Mouse (Mus musculus): ENCODE results near the gene Kcnt2. TPM values are rescaled to one million over a fixed set of nuclear protein-coding genes. Genes with fewer than 3 reads are reported as not detected.

The Kcnt2 gene
- polyA plus RNA-seq, 1 experiment from 2014 or later = 1.4 TPM

GRCm38 (mm10) chr1:140624918-140625317 is 379.0 kb downstream of the Kcnt2 start:
- H3K4me1 ChIP-seq (ENCODE audit: control insufficient read depth, insufficient read depth, low read length) = no peaks in the 10 kb centered on the region
- H3K27ac ChIP-seq (ENCODE audit: low read depth, low read length) = no peak overlapping the region
- no peak overlapping the region for H3K4me3 ChIP-seq (ENCODE audit: low read depth, low read length)
- no peaks in the 10 kb centered on the region for H3K36me3 ChIP-seq (ENCODE audit: control insufficient read depth, insufficient read depth, low read length)
- H3K9ac ChIP-seq (ENCODE audit: low read depth, low read length) = no peak overlapping the region
- H3K9me3 ChIP-seq (replicated peaks; ENCODE audit: control insufficient read depth, low read length) = no peaks in the 10 kb centered on the region
- no peak for ATAC-seq (replicated peaks; ENCODE audit: insufficient number of reproducible peaks, low FRiP score, low TSS enrichment)
- no peaks in the 10 kb centered on the region for H3K27me3 ChIP-seq (ENCODE audit: control insufficient read depth, insufficient read depth, low read length)
- no peak overlapping the region for H3K4me2 ChIP-seq

GRCm38 (mm10) chr1:140659607-140660340 is 413.8 kb downstream of the Kcnt2 start:
- Histone ChIP-seq H3K4me1 (ENCODE audit: control insufficient read depth, insufficient read depth, low read length) (no peaks in the 10 kb centered on the region), H3K27me3 (ENCODE audit: control insufficient read depth, insufficient read depth, low read length) (no peaks in the 10 kb centered on the region), H3K36me3 (ENCODE audit: control insufficient read depth, insufficient read depth, low read length) (no peaks in the 10 kb centered on the region), H3K4me3 (ENCODE audit: low read depth, low read length) (no peak overlapping the region), H3K27ac (ENCODE audit: low read depth, low read length) (no peak overlapping the region), H3K4me2 (no peak overlapping the region), H3K9ac (ENCODE audit: low read depth, low read length) (no peak overlapping the region), H3K9me3 (replicated peaks; ENCODE audit: control insufficient read depth, low read length) (no peaks in the 10 kb centered on the region)
- no peak for ATAC-seq (replicated peaks; ENCODE audit: insufficient number of reproducible peaks, low FRiP score, low TSS enrichment)
- 64% methylated on average over 3 of the region's 3 CpGs for WGBS (ENCODE audit: insufficient replicate concordance)

GRCm38 (mm10) chr1:140660751-140661403 is 414.9 kb downstream of the Kcnt2 start:
- Histone ChIP-seq H3K9ac (ENCODE audit: low read depth, low read length) (no peak overlapping the region), H3K4me2 (peak overlapping the region; percentile 33), H3K4me1 (ENCODE audit: control insufficient read depth, insufficient read depth, low read length) (no peaks in the 10 kb centered on the region), H3K9me3 (replicated peaks; ENCODE audit: control insufficient read depth, low read length) (no peaks in the 10 kb centered on the region), H3K36me3 (ENCODE audit: control insufficient read depth, insufficient read depth, low read length) (no peaks in the 10 kb centered on the region), H3K4me3 (ENCODE audit: low read depth, low read length) (no peak overlapping the region), H3K27ac (ENCODE audit: low read depth, low read length) (no peak overlapping the region), H3K27me3 (ENCODE audit: control insufficient read depth, insufficient read depth, low read length) (no peaks in the 10 kb centered on the region)
- no peak for ATAC-seq (replicated peaks; ENCODE audit: insufficient number of reproducible peaks, low FRiP score, low TSS enrichment)
- WGBS (ENCODE audit: insufficient replicate concordance) = 53% methylated on average over 12 of the region's 12 CpGs

GRCm38 (mm10) chr1:140661404-140661787 is 415.4 kb downstream of the Kcnt2 start:
- no peak overlapping the region for H3K4me3 ChIP-seq (ENCODE audit: low read depth, low read length)
- H3K27me3 ChIP-seq (ENCODE audit: control insufficient read depth, insufficient read depth, low read length) = no peaks in the 10 kb centered on the region
- H3K4me2 ChIP-seq = peak overlapping the region; percentile 33
- H3K27ac ChIP-seq (ENCODE audit: low read depth, low read length) = no peak overlapping the region
- no peak overlapping the region for H3K9ac ChIP-seq (ENCODE audit: low read depth, low read length)
- no peaks in the 10 kb centered on the region for H3K9me3 ChIP-seq (replicated peaks; ENCODE audit: control insufficient read depth, low read length)
- H3K36me3 ChIP-seq (ENCODE audit: control insufficient read depth, insufficient read depth, low read length) = no peaks in the 10 kb centered on the region
- no peaks in the 10 kb centered on the region for H3K4me1 ChIP-seq (ENCODE audit: control insufficient read depth, insufficient read depth, low read length)
- no peak for ATAC-seq (replicated peaks; ENCODE audit: insufficient number of reproducible peaks, low FRiP score, low TSS enrichment)
- WGBS (ENCODE audit: insufficient replicate concordance) = 34% methylated on average over 3 of the region's 3 CpGs

Other genes with a start within 250 kb of the Kcnt2 start
- gene Cfh, start 62.4 kb upstream of the Kcnt2 start, polyA plus RNA-seq (2014; fragmentation: Nextera tagmentation; extraction: Ambion mirVana) = 12.3 and 14.7 TPM in 2 replicates